Mouse (Mus musculus) MEL (cell line): ENCODE results near the gene Izumo1.

Experiments used
- EP300 ChIP-seq, 2 experiments: IDR thresholded peaks; 2 replicates each; pipeline ENCODE4 v1.6.1; 2011; ENCODE audit warnings: improper control_type of control experiment in 2 of 2, low read length in 2 of 2, low read depth in 1 of 2, mild to moderate bottlenecking in 1 of 2
- ETS1 ChIP-seq: IDR thresholded peaks from 2 replicates; pipeline ENCODE4 v1.6.1; 2012; ENCODE audit warnings: low read depth, mild to moderate bottlenecking, inconsistent platforms, low read length, improper control_type of control experiment, moderate library complexity
- TBP ChIP-seq: IDR thresholded peaks from 2 replicates; pipeline ENCODE4 v1.8.0; 2011; ENCODE audit warnings: low read depth, low read length, improper control_type of control experiment

- TF ChIP-seq EP300 (IDR thresholded peaks at IDR 0.05; ENCODE audit: low read depth in 1 of 2, low read length in 2 of 2) = no peak
- no peak for TF ChIP-seq TBP
- no peak for TF ChIP-seq ETS1
These were observed 24.1 kb upstream of the Izumo1 start for GRCm38 (mm10) chr7:45597527-45597926.
